15 mouse cellular contexts compared by ENCODE assay signal in genomic region chr9:47153471-47153870, GRCm38 (mm10).
DNase-seq lines count a peak whose midpoint lies in the region; TF ChIP-seq lines count a peak whose summit lies in the region.
"Had no signal": no experiment of that assay in that cellular context is flagged by ENCODE, and none has a peak within 500 bp of the region (broad histone marks: within the 10 kb centered on the region; RNA-seq: fewer than 3 reads in every experiment).

No protein-coding gene starts in this region.

- no peak for TF ChIP-seq POLR2A in brain, embryonic 14.5 days (IDR thresholded peaks at IDR 0.05; ENCODE audit: borderline replicate concordance, extremely low read depth, insufficient read depth, insufficient read length, poor library complexity, severe bottlenecking)

- DNase-seq in cerebellum, postnatal 14 days = peak; percentile 31 to 35
- DNase-seq in cerebellum, adult 18-20 months = no peak
- peak; percentile 33 for DNase-seq in kidney, adult 9 months
- DNase-seq in kidney, adult 11 months = no peak
- peak; percentile 38 for DNase-seq in brain, embryonic 14.5 days (ENCODE audit: low read depth)
- DNase-seq in frontal cortex, postnatal 36 days (ENCODE audit: low spot score in 2 of 2) = no peak
- DNase-seq in right cerebral cortex, postnatal 25 days = no peak
- DNase-seq: adrenal gland, adult 2 months; adrenal gland, postnatal 14 days; B cell, adult 2 months; cerebellum, adult 2 months; cerebellum, adult 9-11 months; gastrocnemius, postnatal 10 days; gastrocnemius, postnatal 36 days; heart, adult 11 months had no signal

- no peak for TF ChIP-seq CTCF in brain, embryonic 14.5 days (IDR thresholded peaks at IDR 0.05; ENCODE audit: borderline replicate concordance, extremely low read depth, insufficient read depth, insufficient read length)

Comparison
In these comparisons a context has a peak if more than half of its experiments do, and no peak if none do; other contexts are left out.
1. DNase-seq: peak in cerebellum, postnatal 14 days (2 of 2), kidney, adult 9 months (single experiment) and brain, embryonic 14.5 days (single experiment); none in cerebellum, adult 18-20 months (0 of 2), kidney, adult 11 months (single experiment), frontal cortex, postnatal 36 days (0 of 2) and right cerebral cortex, postnatal 25 days (single experiment).